Mouse (Mus musculus): ENCODE measurements at regions not wholly inside any gene's neighbourhood (a gene's known extent, or its start where the extent isn't known, plus 50 kb on each side); places are given as distances from the start of the nearest gene placed in this dataset.

DNA sequence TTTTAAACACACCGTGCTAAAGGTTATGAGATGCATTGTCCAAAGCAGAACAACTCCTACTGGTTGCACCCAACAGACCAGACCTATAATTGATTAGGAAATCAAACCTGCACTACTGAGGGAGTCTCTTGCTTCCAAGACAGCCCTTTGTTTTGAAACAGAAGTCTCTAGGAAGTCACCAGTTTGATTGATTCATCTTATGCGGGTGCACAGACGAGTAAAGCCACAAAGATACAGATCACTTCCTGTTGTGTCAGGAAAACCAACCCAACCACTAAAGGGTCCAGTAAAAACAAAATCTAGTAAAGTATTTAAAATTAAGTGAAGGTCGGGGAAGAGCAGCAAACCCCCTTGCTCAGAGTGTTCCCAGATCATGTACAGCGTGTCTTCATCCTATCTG is 58.3 kb upstream of the N6amt1 start:
- intact Hi-C loops (cut with DNase I), result no loop called here
- no peak for DNase-seq (ENCODE audit: low spot score in 2 of 2)

DNA sequence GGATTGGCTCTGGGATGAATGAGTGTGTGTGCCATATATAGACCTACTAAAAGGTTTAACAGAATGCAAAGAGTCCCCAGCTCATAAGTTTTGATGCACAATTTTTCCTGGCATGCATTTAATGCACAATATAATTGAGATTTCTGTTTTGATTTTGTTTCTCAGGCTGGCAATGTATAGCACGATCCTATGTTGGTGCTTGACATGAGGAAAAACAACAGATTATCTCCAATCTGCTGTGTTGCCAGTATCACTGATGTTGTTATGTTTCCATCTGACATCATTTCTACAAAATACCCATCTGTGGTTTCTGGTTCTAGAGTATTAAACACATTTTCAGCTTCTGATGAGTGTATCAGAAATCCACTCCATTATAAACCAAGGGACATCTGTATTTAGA is 61.2 kb upstream of the N6amt1 start:
- no peak for DNase-seq (ENCODE audit: low spot score in 2 of 2)
- intact Hi-C loops (cut with DNase I), result no loop called here

DNA sequence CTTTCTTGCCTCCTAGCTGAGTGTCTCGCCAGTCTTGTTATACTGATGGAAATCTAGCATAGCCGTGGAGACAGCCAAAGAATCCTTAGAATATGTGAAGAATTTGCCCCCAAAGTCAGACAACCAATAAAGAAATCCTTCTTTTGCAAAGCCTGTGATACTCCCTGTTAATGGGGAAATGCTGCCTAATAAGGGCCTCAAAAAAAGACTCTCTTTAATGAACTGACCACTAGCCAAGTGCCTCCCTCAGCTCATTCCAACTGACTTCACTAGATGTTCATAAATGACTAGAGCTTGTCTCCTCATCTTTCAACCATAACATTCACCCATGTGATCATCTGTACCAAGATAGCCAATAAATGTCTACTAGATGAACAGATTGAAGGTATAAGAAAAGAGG is 62.3 kb upstream of the N6amt1 start:
- DNase-seq (ENCODE audit: low spot score in 2 of 2), result no peak
- intact Hi-C loops (cut with DNase I), result no loop called here

DNA sequence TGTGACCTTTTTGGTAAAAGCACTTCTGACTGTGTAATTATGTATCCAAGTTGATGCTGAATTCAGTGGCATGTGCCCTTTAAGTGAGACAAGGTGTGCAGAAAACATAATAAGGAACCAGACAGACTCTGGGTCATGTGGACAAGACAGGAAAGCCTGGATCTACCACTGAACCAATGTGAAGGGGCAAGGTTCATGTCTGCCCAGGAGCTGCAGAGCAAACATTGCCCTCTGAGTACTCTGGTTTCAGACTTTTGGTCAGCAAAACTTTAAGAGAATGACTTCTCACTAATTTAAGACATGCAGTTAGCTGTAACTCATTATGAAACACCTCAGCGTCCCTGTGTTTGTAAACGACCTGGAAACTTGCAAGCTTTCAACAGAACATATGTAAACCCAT is 68.3 kb upstream of the N6amt1 start:
- no peak for DNase-seq (ENCODE audit: low spot score in 2 of 2)
- intact Hi-C loops (cut with DNase I), result no loop called here

DNA sequence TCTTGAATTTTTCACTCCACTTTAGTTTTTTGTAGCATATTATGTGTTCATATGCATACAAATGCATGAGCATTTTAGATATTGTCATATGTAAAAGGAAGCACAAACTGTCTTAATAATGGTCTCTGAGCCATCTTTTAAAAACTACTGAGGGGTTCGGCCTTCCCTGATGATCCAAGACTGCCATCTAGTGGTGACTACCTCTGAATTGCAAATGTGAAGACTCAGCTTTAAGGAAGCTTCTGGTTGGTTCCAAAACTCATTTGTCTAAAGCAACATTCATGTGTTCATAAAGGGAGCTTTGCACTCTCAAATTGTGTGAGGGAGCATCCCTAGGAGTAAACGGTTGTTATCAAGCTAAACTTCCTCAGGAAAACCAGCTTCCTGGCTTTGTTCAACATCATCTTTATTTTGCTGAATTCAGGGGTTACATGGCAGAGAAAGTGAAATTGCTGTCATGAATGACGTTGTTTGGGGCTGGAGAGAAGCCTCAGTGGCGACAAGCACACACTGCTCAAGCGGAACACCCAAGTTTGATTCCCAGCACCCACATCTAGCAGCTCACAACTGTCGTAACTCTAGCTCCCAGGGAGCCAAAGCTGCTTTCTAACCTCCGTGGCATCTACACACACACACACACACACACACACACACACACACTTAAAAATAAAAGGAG is 69.0 kb upstream of the N6amt1 start:
- DNase-seq (ENCODE audit: low spot score in 2 of 2), result no peak
- intact Hi-C loops (cut with DNase I), result no loop called here

DNA sequence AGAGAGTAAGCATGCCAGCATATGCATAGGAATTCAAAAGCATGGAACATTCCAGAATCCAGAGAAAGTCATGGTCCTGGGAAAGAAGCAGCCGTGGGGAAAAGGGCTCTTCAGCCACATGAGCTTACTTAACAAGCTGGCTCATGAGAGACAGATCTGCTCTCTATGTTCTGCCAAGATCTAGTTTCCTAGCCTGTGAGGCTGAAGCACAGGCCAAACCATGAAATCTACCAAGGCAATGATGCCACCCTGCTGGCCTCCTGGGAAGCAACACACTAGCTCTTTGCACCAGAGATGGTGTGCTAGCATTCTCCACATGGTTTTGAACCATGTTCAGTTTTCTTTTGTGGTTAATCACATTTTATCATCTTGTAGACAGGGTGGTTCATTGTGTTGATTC is 75.5 kb upstream of the N6amt1 start:
- intact Hi-C loops (cut with DNase I), result no loop called here
- no peak for DNase-seq (ENCODE audit: low spot score in 2 of 2)

DNA sequence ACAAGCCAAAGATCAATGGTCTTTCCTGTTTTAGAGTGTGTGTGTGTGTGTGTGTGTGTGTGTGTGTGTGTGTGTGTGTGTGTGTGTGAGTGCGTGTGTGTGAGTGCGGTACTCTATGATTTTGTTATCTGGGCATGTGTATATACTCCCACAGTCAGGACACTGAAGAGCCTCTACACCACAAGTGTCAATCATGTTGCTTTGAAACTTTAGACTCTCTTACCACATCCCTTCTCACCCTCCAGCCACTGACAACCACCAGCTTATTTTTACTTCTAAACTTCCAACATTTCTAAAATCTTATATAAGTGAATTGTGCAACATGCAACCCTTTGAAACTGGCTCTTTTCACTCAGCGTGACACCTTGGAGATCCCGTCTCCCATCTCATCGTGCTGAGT is 81.6 kb upstream of the N6amt1 start:
- intact Hi-C loops (cut with DNase I), result no loop called here
- no peak for DNase-seq (ENCODE audit: low spot score in 2 of 2)

DNA sequence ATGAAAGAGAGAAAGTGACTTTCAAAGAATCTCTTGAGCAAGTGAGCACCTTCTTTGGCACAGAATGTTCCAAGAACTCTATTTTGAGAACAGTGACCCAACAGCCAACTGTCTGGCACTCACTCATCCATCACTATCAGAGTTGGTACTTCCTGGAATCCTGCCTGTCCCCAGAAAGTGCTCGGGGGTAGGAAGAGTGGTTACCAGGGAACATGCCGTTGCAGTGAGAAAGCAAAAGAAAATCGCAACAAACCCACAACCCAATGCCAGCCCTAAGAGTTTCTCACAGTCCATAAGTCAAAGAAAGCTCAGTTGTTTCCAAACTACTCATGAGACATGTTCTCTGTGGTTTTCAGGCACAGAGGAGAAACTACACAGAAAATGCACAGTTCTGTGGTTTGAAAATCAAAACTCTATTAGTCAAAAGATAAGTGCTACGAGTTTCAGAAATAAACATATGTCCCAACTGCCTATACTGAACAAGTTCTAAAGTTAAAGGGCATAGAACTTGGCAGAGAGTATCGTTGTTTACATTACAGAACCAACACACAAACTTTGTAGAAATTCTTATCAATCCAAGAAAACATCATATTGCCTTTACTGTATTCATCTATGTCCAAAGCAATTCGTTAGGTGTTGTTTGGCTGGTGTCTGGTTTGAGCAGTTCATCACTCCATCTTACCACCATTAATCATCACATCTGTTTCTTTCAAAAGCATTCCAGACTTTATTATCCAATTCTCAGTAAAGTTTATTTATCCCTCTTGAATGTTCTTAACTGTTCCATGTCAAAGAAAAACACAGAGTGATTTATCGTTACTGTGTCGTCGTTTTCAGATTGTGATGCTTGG is 85.8 kb upstream of the N6amt1 start:
- DNase-seq (ENCODE audit: low spot score in 2 of 2), result no peak
- intact Hi-C loops (cut with DNase I), result no loop called here

DNA sequence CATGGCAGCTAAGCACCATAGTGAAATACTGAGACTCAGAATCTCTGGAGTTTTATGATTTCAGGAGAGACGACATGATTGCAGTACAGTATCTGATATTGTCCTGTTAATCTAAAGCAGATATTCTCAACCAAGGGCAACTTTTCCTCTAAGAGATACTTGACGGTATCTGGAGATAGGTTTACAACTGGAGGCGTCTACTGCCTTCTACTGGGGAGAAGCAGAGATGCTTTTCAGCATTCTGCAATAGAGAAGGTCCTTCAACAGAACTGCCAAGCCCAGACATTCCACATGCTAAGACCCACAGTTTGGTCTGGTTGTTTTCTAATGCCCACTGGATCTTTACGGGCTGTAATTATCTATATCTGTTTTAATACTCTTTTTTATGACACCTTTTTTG is 86.5 kb upstream of the N6amt1 start:
- intact Hi-C loops (cut with DNase I), result no loop called here
- DNase-seq (ENCODE audit: low spot score in 2 of 2), result no peak

DNA sequence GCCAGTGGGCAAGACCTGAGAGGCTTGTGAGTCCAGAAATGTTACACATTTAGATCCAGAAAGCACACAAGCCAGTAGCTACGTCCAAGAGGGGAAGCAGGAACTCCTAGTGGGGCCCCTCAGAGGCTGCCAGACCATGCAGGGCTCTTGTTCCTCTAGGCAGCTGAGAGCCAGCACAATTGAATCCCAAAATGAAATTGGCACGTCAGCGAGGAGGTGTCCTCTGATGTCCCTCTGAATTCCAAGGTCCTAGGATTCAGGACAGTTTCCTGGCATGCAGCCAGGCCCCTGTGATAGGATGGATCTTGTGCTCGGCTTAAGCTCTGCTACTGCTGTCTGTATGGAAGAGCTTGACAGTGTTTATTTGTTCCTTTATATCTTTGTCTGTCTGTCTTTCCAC is 90.4 kb upstream of the N6amt1 start:
- DNase-seq (ENCODE audit: low spot score in 2 of 2), result no peak
- intact Hi-C loops (cut with DNase I), result no loop called here

DNA sequence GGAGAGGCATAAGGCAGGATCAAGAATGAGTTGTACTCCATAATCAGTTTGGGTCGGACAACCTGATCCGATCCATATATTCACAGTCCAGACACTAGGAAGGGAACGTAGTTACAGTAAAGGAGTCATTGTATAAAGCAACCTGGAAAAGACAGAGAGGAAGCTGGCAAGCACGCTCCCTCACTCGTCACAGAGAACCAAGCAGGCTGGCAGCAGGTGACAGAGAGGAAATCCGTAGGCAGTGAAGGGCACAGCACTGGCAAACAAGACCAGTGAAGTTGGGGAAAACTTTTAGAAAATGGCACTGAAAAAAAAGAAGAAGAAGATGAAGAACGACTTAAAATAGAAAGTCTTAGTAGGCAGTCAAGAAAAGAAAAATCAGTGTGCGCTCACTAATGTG is 90.9 kb upstream of the N6amt1 start:
- intact Hi-C loops (cut with DNase I), result no loop called here
- DNase-seq (ENCODE audit: low spot score in 2 of 2), result peak in 1 of 2 experiments; percentile 19

DNA sequence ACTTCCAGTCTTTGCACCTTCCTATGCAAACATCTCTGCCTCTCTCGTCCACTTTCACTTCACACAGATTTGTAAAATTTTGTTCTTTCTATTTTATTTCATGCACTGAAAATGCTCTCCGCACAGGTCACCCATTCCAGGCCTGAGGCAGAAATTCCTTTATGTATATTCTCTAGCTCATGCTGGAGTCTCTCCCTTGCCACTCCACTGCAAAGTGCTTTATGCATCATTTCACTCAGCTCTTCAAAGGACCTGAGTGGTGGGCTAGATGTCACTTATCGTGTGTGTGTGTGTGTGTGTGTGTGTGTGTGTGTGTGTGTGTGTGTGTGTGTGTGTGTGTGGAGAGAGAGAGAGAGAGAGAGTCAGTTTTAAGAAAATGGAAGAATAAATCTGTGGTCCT is 91.5 kb upstream of the N6amt1 start:
- DNase-seq (ENCODE audit: low spot score in 2 of 2), result no peak
- intact Hi-C loops (cut with DNase I), result no loop called here

DNA sequence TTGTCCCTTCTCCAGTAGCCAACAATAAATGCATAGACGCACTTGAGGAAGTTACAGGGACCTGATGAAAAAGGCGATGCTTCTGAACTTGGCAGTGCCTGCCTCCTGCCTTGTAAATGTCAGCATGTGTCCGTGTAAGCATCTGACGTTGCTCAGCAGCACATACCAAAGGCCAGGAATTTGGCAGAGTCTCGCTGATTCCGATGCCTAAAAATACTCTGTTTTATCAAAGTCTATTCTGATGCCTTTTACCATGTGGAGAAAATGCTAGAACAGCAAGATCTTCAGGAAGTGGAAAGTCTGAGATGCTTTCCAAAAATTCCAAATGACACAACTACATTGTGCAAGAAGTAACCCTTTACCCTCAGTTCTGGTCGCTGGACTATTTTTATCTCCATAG is 92.5 kb upstream of the N6amt1 start:
- DNase-seq (ENCODE audit: low spot score in 2 of 2), result peak in 1 of 2 experiments; percentile 33

DNA sequence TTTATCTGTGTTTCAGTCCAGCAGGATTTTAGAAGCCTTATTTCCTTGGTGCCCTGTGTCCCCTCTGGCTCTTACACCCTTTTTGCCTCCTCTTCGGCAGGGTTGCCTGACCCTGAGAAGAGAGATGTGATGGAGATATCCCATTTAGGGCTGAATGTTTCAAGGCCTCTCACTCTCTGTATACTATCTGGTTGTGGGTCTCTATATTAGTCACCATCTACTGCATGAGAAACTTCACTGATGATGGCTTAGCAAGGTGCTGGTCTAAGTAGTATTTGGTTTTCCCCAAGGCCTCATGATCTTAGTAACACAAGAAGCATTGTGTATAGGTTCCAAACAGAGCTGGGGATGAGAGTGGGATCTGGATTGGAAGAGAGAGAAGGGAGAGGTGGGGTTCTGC is 99.2 kb upstream of the N6amt1 start:
- intact Hi-C loops (cut with DNase I), result no loop called here
- no peak for DNase-seq (ENCODE audit: low spot score in 2 of 2)

More for the DNA sequence above, 92.5 kb upstream of the N6amt1 start:
- intact Hi-C loops (cut with DNase I), result no loop called here

DNA sequence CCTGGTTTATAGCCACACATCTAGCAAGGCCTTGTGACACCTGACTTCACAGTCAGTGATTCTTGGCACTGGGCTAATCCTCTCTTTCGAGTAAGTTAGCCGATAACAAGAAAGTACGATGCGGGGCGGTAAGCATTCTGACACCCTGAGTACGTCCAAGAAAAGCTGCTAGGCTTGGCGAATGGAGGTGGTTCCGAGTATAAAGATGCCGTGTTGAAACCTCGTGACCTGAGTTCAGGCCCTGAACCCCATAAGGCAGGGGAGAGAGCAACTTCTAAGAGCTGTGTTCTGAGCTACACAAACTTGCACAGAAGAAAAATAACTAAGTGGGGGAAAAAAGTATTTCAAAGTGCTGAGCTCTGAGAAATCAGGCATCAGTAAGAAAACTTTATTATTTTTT is 103.5 kb upstream of the N6amt1 start:
- intact Hi-C loops (cut with DNase I), result no loop called here
- DNase-seq (ENCODE audit: low spot score in 2 of 2), result no peak

DNA sequence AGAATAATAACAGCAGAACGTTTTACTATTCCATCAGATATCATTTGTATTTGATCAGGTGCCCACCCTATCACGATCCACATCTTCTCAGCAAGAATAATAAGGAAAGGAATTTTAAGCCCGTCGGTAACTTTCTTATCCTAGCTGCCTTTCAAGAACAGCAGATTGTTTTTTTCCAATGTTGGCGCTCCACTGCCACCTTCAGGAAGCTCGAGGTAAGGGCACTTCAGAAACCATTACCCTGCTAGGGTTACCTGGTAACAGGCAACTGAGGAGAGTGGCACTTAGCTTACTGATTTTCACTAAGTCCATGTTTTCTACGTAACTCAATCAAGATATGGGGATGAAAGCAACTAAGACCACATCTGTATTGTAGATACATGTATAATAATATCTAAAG is 104.1 kb upstream of the N6amt1 start:
- intact Hi-C loops (cut with DNase I), result loop anchor here (5.0 kb wide), 3 partner anchors 368 to 948 kb away; no protein-coding TSS in a partner anchor
- DNase-seq (ENCODE audit: low spot score in 2 of 2), result peak in 1 of 2 experiments; percentile 34

DNA sequence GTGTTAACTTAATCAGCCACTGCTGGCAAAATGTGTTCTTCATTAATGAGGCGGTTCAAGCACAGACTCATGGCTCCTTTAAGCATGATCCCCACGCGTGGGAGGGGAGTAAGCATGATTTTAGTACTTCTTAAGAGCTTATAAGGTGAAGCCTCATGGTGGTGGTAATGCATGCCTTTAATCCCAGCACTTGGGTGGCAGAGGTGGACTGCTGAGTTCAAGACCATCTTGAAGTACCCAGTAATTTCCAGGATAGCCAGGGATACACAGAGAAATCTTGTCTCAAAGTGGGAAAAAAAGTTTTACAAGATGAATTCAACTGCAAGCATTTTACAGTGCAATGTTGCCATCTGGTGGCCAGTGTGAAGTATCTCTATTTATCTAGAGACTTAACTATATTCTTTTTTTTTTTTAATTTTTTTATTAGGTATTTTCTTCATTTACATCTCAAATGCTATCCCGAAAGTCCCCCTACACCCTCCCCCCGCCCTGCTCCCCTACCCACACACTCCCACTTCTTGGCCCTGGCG is 105.4 kb upstream of the N6amt1 start:
- DNase-seq (ENCODE audit: low spot score in 2 of 2), result peak; percentile 27 to 52
- intact Hi-C loops (cut with DNase I), result loop anchor here (1.0 to 5.0 kb wide), 4 partner anchors 366 to 1441 kb away; no protein-coding TSS in a partner anchor

DNA sequence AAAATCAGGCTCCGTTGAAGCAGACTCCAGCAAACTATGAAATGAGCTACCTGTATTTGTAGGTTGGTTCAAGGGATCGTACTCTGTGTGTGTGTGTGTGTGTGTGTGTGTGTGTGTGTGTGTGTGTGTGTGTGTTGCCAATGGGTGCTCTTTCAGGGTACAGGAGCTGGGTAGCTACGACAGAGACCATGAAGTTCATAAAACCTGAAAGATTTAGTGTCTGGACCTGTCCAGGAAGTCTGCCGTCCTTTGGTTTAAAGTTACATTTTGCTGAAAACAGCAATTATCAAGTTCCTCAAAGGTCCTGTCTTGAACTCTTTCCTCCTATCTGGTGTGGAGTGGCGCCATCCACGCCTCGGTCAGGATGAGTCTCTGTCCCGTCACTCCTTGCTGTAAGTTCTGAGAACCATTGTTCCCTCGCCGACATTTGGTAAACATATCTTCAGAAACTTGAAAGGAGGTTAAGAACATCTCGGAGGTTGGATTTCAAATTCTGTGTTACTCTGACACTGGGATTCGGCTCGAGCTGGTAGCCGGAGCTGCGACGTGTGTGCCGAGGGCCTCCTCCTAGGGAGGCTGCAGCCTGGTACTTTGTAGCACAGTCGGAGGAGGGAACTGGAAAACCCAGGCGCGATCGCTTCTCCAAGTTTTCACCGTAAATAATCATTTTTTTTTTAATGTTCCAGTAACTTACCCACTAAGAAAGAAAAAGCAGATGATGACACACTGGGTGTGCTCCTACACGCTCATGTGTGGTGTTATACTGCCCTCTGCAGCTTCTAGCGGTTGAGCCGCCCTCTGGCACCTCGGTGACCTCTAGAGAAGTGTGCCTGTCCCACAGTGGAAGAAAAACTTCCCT is 107.8 kb upstream of the N6amt1 start:
- DNase-seq (ENCODE audit: low spot score in 2 of 2), result peak; percentile 28 to 43
- intact Hi-C loops (cut with DNase I), result loop anchor here (1.0 to 5.0 kb wide), 4 partner anchors 364 to 944 kb away; no protein-coding TSS in a partner anchor

DNA sequence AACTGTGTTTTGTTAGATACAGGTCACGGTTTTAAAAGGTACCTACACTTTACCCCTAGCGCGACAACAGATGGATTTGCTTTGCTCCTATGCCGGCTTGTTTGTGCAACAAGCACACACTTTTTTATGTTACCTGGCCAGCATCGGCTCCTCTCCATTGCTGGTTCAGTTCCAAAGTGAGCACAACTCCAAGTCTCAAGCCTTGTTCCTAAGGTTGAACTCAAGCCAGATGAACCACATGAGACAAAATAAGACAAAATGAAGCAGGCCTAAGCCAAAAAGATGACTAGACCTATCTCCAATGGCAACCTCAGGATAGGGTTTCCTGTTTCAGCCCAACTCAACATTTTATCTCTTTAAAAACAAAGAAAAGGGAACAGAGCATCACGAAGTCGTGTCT is 108.5 kb upstream of the N6amt1 start:
- DNase-seq (ENCODE audit: low spot score in 2 of 2), result no peak
- intact Hi-C loops (cut with DNase I), result loop anchor here (5.0 kb wide), 3 partner anchors 363 to 943 kb away; no protein-coding TSS in a partner anchor

DNA sequence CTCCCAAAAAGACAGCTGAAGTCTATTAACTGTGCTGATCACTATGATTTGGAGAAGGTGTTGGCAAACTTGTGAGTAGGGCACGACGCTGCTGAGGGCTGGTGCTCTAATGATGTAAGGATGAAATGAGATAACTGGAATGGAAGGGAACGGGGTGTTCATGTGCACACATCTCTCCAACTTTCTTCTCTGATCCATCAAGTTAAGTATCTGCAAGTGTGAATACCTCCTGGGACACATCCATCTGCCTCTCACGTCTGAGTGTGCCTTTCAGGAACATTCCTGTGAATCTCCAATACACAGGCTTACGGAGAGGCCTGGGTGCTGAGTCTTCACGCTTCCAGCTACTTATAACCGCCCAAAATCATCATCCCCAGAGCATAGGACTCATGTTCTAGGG is 112.0 kb upstream of the N6amt1 start:
- intact Hi-C loops (cut with DNase I), result no loop called here
- no peak for DNase-seq (ENCODE audit: low spot score in 2 of 2)
